Mouse (Mus musculus) lung, embryonic 14.5 days (tissue): ENCODE measurements around the gene Hist1h3g. TPM values are rescaled to one million over a fixed set of nuclear protein-coding genes. Genes with fewer than 3 reads are reported as not detected.
A peak's percentile ranks its signal among the peaks of the same experiment; 100 is the strongest.
"Not testable (repeated sequence)": the region's sequence is repeated elsewhere in the genome, so short reads cannot be mapped to it uniquely, and the experiment has no call there.

ENCODE experiments used
- ATAC-seq: fragments of 200-750 bp; cut with Nextera tagmentation; 2 replicates; pipeline ENCODE4 v1.8.0; 2017; ENCODE audit warnings: mild to moderate bottlenecking, moderate TSS enrichment, moderate library complexity; ENCODE audit not compliant: insufficient read depth
- DNase-seq: peaks from one replicate; pipeline ENCODE4 v3.0.0-alpha.2; 2015
- H3K27ac ChIP-seq: fragments of 300-500 bp; sonication (generic); 2 replicates; pipeline ENCODE4 v1.5.1; 2014; ENCODE audit warnings: low read depth, mild to moderate bottlenecking, moderate library complexity
- H3K27me3 ChIP-seq: fragments of 300-500 bp; sonication (generic); 2 replicates; pipeline ENCODE4 v1.6.1; 2014; ENCODE audit warnings: low read length, control low read depth; ENCODE audit not compliant: insufficient read depth
- H3K36me3 ChIP-seq: fragments of 300-500 bp; sonication (generic); 2 replicates; pipeline ENCODE4 v1.6.1; 2014; ENCODE audit warnings: control low read depth; ENCODE audit not compliant: insufficient read depth
- H3K4me1 ChIP-seq: fragments of 300-500 bp; sonication (generic); 2 replicates; pipeline ENCODE4 v1.6.1; 2014; ENCODE audit warnings: antibody characterized with exemption, control low read depth; ENCODE audit not compliant: insufficient read depth
- H3K4me2 ChIP-seq: fragments of 300-500 bp; sonication (generic); 2 replicates; pipeline ENCODE4 v1.6.1; 2014; ENCODE audit warnings: mild to moderate bottlenecking
- H3K4me3 ChIP-seq: fragments of 300-500 bp; sonication (generic); 2 replicates; pipeline ENCODE4 v1.5.1; 2014; ENCODE audit warnings: low read depth, low read length
- H3K9ac ChIP-seq: fragments of 300-500 bp; sonication (generic); 2 replicates; pipeline ENCODE4 v1.6.1; 2014
- H3K9me3 ChIP-seq: fragments of 300-500 bp; sonication (generic); 2 replicates; pipeline ENCODE4 v1.6.1; 2016; ENCODE audit warnings: low read depth, low read length, control low read depth
- CTCF ChIP-seq: IDR thresholded peaks from 2 replicates; pipeline ENCODE4 v1.5.1; 2016; ENCODE audit warnings: antibody characterized with exemption, low read depth
- WGBS: fragments of 180-500 bp; shearing (Covaris S2); extraction: QIAGEN DNeasy Blood & Tissue Kit; methylation state at CpG from one replicate; pipeline ENCODE4 v1.1.7; 2014; 5-methylcytosine and 5-hydroxymethylcytosine counted together
- polyA plus RNA-seq: library from polyadenylated mRNA; unstranded; fragments of >200 nt; fragmentation: Nextera tagmentation; extraction: Ambion mirVana; gene quantifications from 2 replicates; pipeline ENCODE4 v1.2.1, GENCODE M21; 2014

Hist1h3g gene
- polyA plus RNA-seq, 1 experiment from 2014 or later = 6.6 TPM

- H3K4me3 ChIP-seq = peak overlapping the region; percentile 45
- DNase-seq (peak; percentile 64), ATAC-seq (peak; percentile 0; the same call in 1 of the 2 replicates)
- H3K4me2 ChIP-seq = peak overlapping the region; percentile 87
- H3K27ac ChIP-seq = peak overlapping the region; percentile 99
- not testable (repeated sequence) for H3K27me3 ChIP-seq, H3K4me1 ChIP-seq, H3K36me3 ChIP-seq, H3K9me3 ChIP-seq
- H3K9ac ChIP-seq = peak overlapping the region; percentile 49
- WGBS = under 1% methylated on average over 5 of the region's 39 CpGs
Observed at GRCm38 (mm10) chr13:23574546-23575170, 39.4 kb downstream of the Hist1h3g start.

- Histone ChIP-seq H3K4me2 (peak within 1 kb of the TSS; percentile 79), H3K4me3 (peak within 1 kb of the TSS; percentile 45), H3K36me3 (no peaks in the 10 kb centered on the region), H3K27me3 (no peaks in the 10 kb centered on the region), H3K27ac (peak within 1 kb of the TSS; percentile 97), H3K4me1 (0 out of 2 replicates have a peak, but pooled peaks cover 4% of the 10 kb centered on the region), H3K9me3 (no peaks in the 10 kb centered on the region), H3K9ac (peak within 1 kb of the TSS; percentile 82)
- ATAC-seq = peak; percentile 56
- WGBS = under 1% methylated on average over 18 of the region's 18 CpGs
- TF ChIP-seq CTCF = no peak
- peak; percentile 96 for DNase-seq
Observed at GRCm38 (mm10) chr13:23575271-23575851, 40.1 kb downstream of the Hist1h3g start, which contains the start of gene Hist1h3d. Gene Hist1h3d, plus strand, starts transcription at chr13:23575763.

- peak overlapping the region; percentile 79 for H3K4me2 ChIP-seq
- DNase-seq, H3K27me3 ChIP-seq, H3K4me1 ChIP-seq, ATAC-seq, H3K9me3 ChIP-seq, H3K36me3 ChIP-seq: not testable (repeated sequence)
- H3K4me3 ChIP-seq = peak overlapping the region; percentile 45
- H3K27ac ChIP-seq = peak overlapping the region; percentile 97
- H3K9ac ChIP-seq = peak overlapping the region; percentile 82
- WGBS = 1% methylated on average over 12 of the region's 40 CpGs
Observed at GRCm38 (mm10) chr13:23575864-23576313, 40.7 kb downstream of the Hist1h3g start.

GRCm38 (mm10) chr13:23576351-23576881 lies 41.2 kb downstream of the Hist1h3g start:
- Histone ChIP-seq H3K27me3 (no peaks in the 10 kb centered on the region), H3K4me2 (peak overlapping the region; percentile 79), H3K36me3 (no peaks in the 10 kb centered on the region), H3K4me3 (peak overlapping the region; percentile 45), H3K9me3 (no peaks in the 10 kb centered on the region), H3K27ac (peak overlapping the region; percentile 97), H3K9ac (peak overlapping the region; percentile 82), H3K4me1 (0 out of 2 replicates have a peak, but pooled peaks cover 4% of the 10 kb centered on the region)
- TF ChIP-seq CTCF = no peak
- ATAC-seq (no peak), DNase-seq (peak; percentile 63)
- 3% methylated on average over 7 of the region's 7 CpGs for WGBS

GRCm38 (mm10) chr13:23576906-23577639 lies 41.9 kb downstream of the Hist1h3g start:
- H3K4me2 ChIP-seq = peak overlapping the region; percentile 79
- peak overlapping the region; percentile 82 for H3K9ac ChIP-seq
- H3K4me1 ChIP-seq = 0 out of 2 replicates have a peak, but pooled peaks cover 4% of the 10 kb centered on the region
- H3K4me3 ChIP-seq = peak overlapping the region; percentile 45
- DNase-seq (peak; percentile 60), ATAC-seq (no peak)
- H3K27me3 ChIP-seq = no peaks in the 10 kb centered on the region
- H3K36me3 ChIP-seq = no peaks in the 10 kb centered on the region
- 24% methylated on average over 6 of the region's 6 CpGs for WGBS
- peak overlapping the region; percentile 97 for H3K27ac ChIP-seq
- no peak for TF ChIP-seq CTCF
- H3K9me3 ChIP-seq = no peaks in the 10 kb centered on the region

- DNase-seq = peak; percentile 19
- H3K9me3 ChIP-seq = no peaks in the 10 kb centered on the region
- no peak for TF ChIP-seq CTCF
- no peaks in the 10 kb centered on the region for H3K27me3 ChIP-seq
- peak overlapping the region; percentile 76; the same call in 1 of the 2 replicates for H3K27ac ChIP-seq
- H3K36me3 ChIP-seq = no peaks in the 10 kb centered on the region
- no peak overlapping the region for H3K9ac ChIP-seq
- WGBS = 81% methylated on average over 1 of the region's 1 CpGs
- no peak for ATAC-seq
- 0 out of 2 replicates have a peak, but pooled peaks cover 4% of the 10 kb centered on the region for H3K4me1 ChIP-seq
- H3K4me3 ChIP-seq = no peak overlapping the region
- H3K4me2 ChIP-seq = 0 out of 2 replicates have a peak overlapping the region, but pooled peaks have one; percentile 27
Observed at GRCm38 (mm10) chr13:23577835-23578234, 42.6 kb downstream of the Hist1h3g start.
